Mouse (Mus musculus) liver, embryonic 14.5 days (tissue): ENCODE measurements around the gene Fgfr2. TPM values are rescaled to one million over a fixed set of nuclear protein-coding genes. Genes with fewer than 3 reads are reported as not detected.

Experiments
- ATAC-seq: fragments of 200-750 bp; cut with Nextera tagmentation; 2 replicates; pipeline ENCODE4 v1.8.0; 2017; ENCODE audit warnings: moderate number of reproducible peaks, mild to moderate bottlenecking, moderate library complexity; ENCODE audit not compliant: insufficient read depth
- DNase-seq, 3 experiments: peaks; one replicate each; pipeline ENCODE4 v3.0.0-alpha.2; 2012 to 2013; ENCODE audit warnings: low read depth in 3 of 3, low spot score in 3 of 3
- H3K27ac ChIP-seq: fragments of 300-500 bp; sonication (generic); 2 replicates; pipeline ENCODE4 v1.5.1; 2014; ENCODE audit warnings: moderate library complexity, mild to moderate bottlenecking, control low read depth, inconsistent platforms
- H3K27me3 ChIP-seq: fragments of 300-500 bp; sonication (generic); 2 replicates; pipeline ENCODE4 v1.6.1; 2014; ENCODE audit warnings: mild to moderate bottlenecking, low read length, moderate library complexity; ENCODE audit not compliant: control insufficient read depth, insufficient read depth
- H3K36me3 ChIP-seq: fragments of 300-500 bp; sonication (generic); replicated peaks from 2 replicates; pipeline ENCODE4 v1.6.1; 2014; ENCODE audit warnings: low read depth; ENCODE audit not compliant: control insufficient read depth, insufficient read depth
- H3K4me1 ChIP-seq, 2 experiments: fragments of 200-500 bp in 1 of 2; fragments of 300-500 bp in 1 of 2; sonication (generic) in 1 of 2; replicated peaks; 2 replicates each; pipeline ENCODE4 v1.6.1; 2012 to 2014; ENCODE audit warnings: antibody characterized with exemption in 1 of 2, inconsistent platforms in 1 of 2, low read length in 1 of 2; ENCODE audit not compliant: control insufficient read depth in 2 of 2, insufficient read depth in 2 of 2
- H3K4me2 ChIP-seq: fragments of 300-500 bp; sonication (generic); 2 replicates; pipeline ENCODE4 v1.6.1; 2014; ENCODE audit warnings: low read depth, mild to moderate bottlenecking, control low read depth, moderate library complexity
- H3K4me3 ChIP-seq, 2 experiments: fragments of 200-500 bp in 1 of 2; fragments of 300-500 bp in 1 of 2; sonication (generic) in 1 of 2; 2 replicates each; pipeline ENCODE4 v1.5.1; 2012 to 2014; ENCODE audit warnings: low read depth in 2 of 2, low read length in 2 of 2, mild to moderate bottlenecking in 2 of 2, control low read depth in 1 of 2, inconsistent platforms in 1 of 2, moderate library complexity in 1 of 2; ENCODE audit not compliant: insufficient read depth in 1 of 2
- H3K9ac ChIP-seq: fragments of 300-500 bp; sonication (generic); replicated peaks from 2 replicates; pipeline ENCODE4 v1.6.1; 2014; ENCODE audit warnings: mild to moderate bottlenecking, control low read depth, moderate library complexity
- H3K9me3 ChIP-seq: fragments of 300-500 bp; sonication (generic); 2 replicates; pipeline ENCODE4 v1.6.1; 2016; ENCODE audit warnings: low read length, mixed read lengths; ENCODE audit not compliant: control insufficient read depth
- CTCF ChIP-seq: IDR thresholded peaks from 2 replicates; pipeline ENCODE4 v1.5.1; 2016; ENCODE audit warnings: antibody characterized with exemption, low read depth, control low read depth
- EP300 ChIP-seq: IDR thresholded peaks from 2 replicates; pipeline ENCODE4 v1.6.1; 2016; ENCODE audit warnings: antibody characterized with exemption, low read depth
- WGBS: fragments of 180-500 bp; shearing (Covaris S2); extraction: QIAGEN DNeasy Blood & Tissue Kit; methylation state at CpG from one replicate; pipeline ENCODE4 v1.1.7; 2014; ENCODE audit not compliant: insufficient replicate concordance; 5-methylcytosine and 5-hydroxymethylcytosine counted together
- polyA plus RNA-seq, 2 experiments: library from polyadenylated mRNA; depleted of rRNA in 1 of 2; stranded (reverse) in 1 of 2; unstranded in 1 of 2; fragments of >200 nt; fragmentation: Nextera tagmentation in 1 of 2; extraction: Ambion mirVana in 1 of 2; gene quantifications; 2 replicates each; pipeline versions ENCODE4 v1.2.1 to v1.2.3; 2012 to 2014

Fgfr2 gene
- polyA plus RNA-seq, 2 experiments: 7.9 to 8.8 TPM

GRCm38 (mm10) chr7:130808694-130809093 is 2314.5 kb downstream of the Fgfr2 start:
- Histone ChIP-seq H3K27ac (no peak overlapping the region), H3K4me3 (no peak overlapping the region), H3K4me2 (no peak overlapping the region), H3K4me1 (no peaks in the 10 kb centered on the region), H3K27me3 (no peaks in the 10 kb centered on the region), H3K36me3 (no peaks in the 10 kb centered on the region), H3K9me3 (no peaks in the 10 kb centered on the region), H3K9ac (no peak overlapping the region)
- DNase-seq (no peak), ATAC-seq (no peak)
- TF ChIP-seq CTCF (no peak), EP300 (no peak)
- WGBS: 34% methylated on average over 6 of the region's 6 CpGs

DNA sequence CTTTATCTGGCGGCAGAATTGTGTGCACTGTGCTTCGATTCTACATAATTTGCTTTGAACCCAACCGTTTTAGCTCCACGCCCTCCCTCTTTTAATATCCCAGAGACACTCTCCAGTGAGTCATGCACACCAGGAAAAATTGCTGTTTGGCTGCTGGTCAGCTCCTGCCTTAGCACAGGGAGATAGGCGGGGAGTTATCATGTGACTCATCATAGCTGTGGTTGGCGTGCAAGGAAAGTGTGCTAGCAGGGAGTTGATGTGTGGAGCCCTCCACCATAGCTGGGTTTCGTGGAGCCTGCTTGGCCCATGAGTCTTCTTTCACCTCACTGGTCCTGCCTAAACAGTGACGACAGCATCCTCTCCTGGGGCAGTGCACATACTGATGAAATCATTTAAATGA is 2315.4 kb downstream of the Fgfr2 start:
- no peak overlapping the region for H3K27ac ChIP-seq
- no peaks in the 10 kb centered on the region for H3K27me3 ChIP-seq
- H3K4me2 ChIP-seq: no peak overlapping the region
- no peak for ATAC-seq
- no peak overlapping the region for H3K9ac ChIP-seq
- TF ChIP-seq EP300 (no peak), CTCF (no peak)
- no peaks in the 10 kb centered on the region for H3K9me3 ChIP-seq
- no peak overlapping the region for H3K4me3 ChIP-seq
- DNase-seq: no peak
- no peaks in the 10 kb centered on the region for H3K4me1 ChIP-seq
- WGBS: 48% methylated on average over 8 of the region's 8 CpGs
- H3K36me3 ChIP-seq: no peaks in the 10 kb centered on the region

GRCm38 (mm10) chr7:130804991-130805390 is 2318.2 kb downstream of the Fgfr2 start:
- TF ChIP-seq CTCF (no peak), EP300 (no peak)
- Histone ChIP-seq H3K27me3 (no peaks in the 10 kb centered on the region), H3K9me3 (no peaks in the 10 kb centered on the region), H3K4me3 (no peak overlapping the region), H3K4me1 (peaks cover 0 to 2% of the 10 kb centered on the region in 2 experiments; a peak in 1 of 4 replicates), H3K27ac (no peak overlapping the region), H3K9ac (no peak overlapping the region), H3K4me2 (no peak overlapping the region), H3K36me3 (no peaks in the 10 kb centered on the region)
- no peak for DNase-seq
- WGBS: 71% methylated on average over 5 of the region's 5 CpGs
- ATAC-seq: no peak

DNA sequence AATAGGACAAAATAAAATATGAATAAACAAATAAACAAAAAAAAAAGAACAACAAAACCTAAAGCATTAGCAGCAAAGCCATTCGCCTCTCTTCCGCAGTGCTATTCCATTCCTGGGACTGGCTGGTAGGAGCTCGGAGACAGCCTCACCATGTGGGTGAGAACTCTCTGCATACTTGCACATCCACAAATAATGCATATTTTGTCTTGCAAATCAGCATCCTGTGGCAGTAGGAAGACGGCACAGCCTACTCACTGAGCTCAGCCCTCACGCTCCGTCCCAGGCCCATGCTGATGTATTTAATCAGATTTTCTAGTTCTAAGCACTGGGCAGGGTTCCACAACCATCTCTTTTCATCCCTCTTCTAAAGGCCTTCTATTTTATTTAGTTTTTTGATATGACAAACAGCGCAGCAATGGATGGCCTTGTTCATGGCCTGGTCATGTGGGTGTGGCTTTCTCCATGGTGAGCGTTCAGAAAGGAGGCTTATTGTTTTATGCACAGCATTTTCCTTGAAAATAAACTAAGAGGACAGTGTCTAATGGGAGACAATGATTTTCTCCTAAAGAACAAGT is 2319.8 kb downstream of the Fgfr2 start:
- ATAC-seq (no peak), DNase-seq (no peak)
- no peaks in the 10 kb centered on the region for H3K9me3 ChIP-seq
- peaks cover 0 to 8% of the 10 kb centered on the region in 2 experiments; a peak in 2 of 4 replicates for H3K4me1 ChIP-seq
- no peak overlapping the region for H3K4me3 ChIP-seq
- TF ChIP-seq EP300 (no peak), CTCF (no peak)
- H3K27ac ChIP-seq: no peak overlapping the region
- no peak overlapping the region for H3K4me2 ChIP-seq
- 78% methylated on average over 8 of the region's 8 CpGs for WGBS
- H3K9ac ChIP-seq: no peak overlapping the region
- H3K27me3 ChIP-seq: no peaks in the 10 kb centered on the region
- H3K36me3 ChIP-seq: no peaks in the 10 kb centered on the region

- TF ChIP-seq EP300: no peak
- TF ChIP-seq CTCF: no peak
- H3K27ac ChIP-seq: no peak overlapping the region
- ATAC-seq: no peak
- no peaks in the 10 kb centered on the region for H3K36me3 ChIP-seq
- H3K4me3 ChIP-seq: no peak overlapping the region
- no peaks in the 10 kb centered on the region for H3K9me3 ChIP-seq
- WGBS: 54% methylated on average over 4 of the region's 4 CpGs
- H3K9ac ChIP-seq: no peak overlapping the region
- no peaks in the 10 kb centered on the region for H3K27me3 ChIP-seq
- H3K4me1 ChIP-seq: peaks cover 0 to 8% of the 10 kb centered on the region in 2 experiments; a peak in 2 of 4 replicates
- no peak overlapping the region for H3K4me2 ChIP-seq
- no peak for DNase-seq
These were observed 2321.3 kb downstream of the Fgfr2 start for GRCm38 (mm10) chr7:130801811-130802210.
